Mouse (Mus musculus) cerebellum, adult 2 months (tissue): Measurements from ENCODE around the gene Tmppe.

ENCODE experiments used
- CTCF ChIP-seq: fragments of 200-500 bp; IDR thresholded peaks from 2 replicates; pipeline ENCODE4 v1.5.1; 2011; ENCODE audit warnings: low read depth, mild to moderate bottlenecking, control low read depth, low read length, moderate library complexity, borderline replicate concordance; ENCODE audit not compliant: insufficient read depth
- POLR2A ChIP-seq: fragments of 200-500 bp; IDR thresholded peaks from 2 replicates; pipeline ENCODE4 v1.6.1; 2011; ENCODE audit warnings: low read length, control low read depth, borderline replicate concordance; ENCODE audit not compliant: insufficient read depth

GRCm38 (mm10) chr9:114416646-114417517 lies 16.0 kb downstream of the Tmppe start:
- no peak for TF ChIP-seq CTCF
- TF ChIP-seq POLR2A = no peak
